Mouse (Mus musculus) heart, embryonic 14.5 days (tissue): Measurements from ENCODE around the gene Gm3448. TPM values are rescaled to one million over a fixed set of nuclear protein-coding genes. Genes with fewer than 3 reads are reported as not detected.
"Not testable (repeated sequence)": the region's sequence is repeated elsewhere in the genome, so short reads cannot be mapped to it uniquely, and the experiment has no call there.

ENCODE experiments used
- ATAC-seq: fragments of 200-750 bp; cut with Nextera tagmentation; 2 replicates; pipeline ENCODE4 v1.8.0; 2017; ENCODE audit warnings: low read depth, moderate TSS enrichment; ENCODE audit not compliant: insufficient number of reproducible peaks, insufficient read depth, low FRiP score
- H3K27ac ChIP-seq, 2 experiments: fragments of 200-500 bp in 1 of 2; fragments of 300-500 bp in 1 of 2; sonication (generic) in 1 of 2; replicated peaks in 1 of 2; 2 replicates each; pipeline ENCODE4 v1.5.1; 2012 to 2014; ENCODE audit warnings: low read depth in 2 of 2, low read length in 2 of 2, control low read depth in 1 of 2, mild to moderate bottlenecking in 1 of 2, mixed read lengths in 1 of 2; ENCODE audit not compliant: control insufficient read depth in 1 of 2, insufficient read depth in 1 of 2
- H3K27me3 ChIP-seq: fragments of 300-500 bp; sonication (generic); 2 replicates; pipeline ENCODE4 v1.6.1; 2014; ENCODE audit warnings: mild to moderate bottlenecking, low read length, control low read depth; ENCODE audit not compliant: control insufficient read depth, insufficient read depth
- H3K36me3 ChIP-seq: fragments of 300-500 bp; sonication (generic); 2 replicates; pipeline ENCODE4 v1.6.1; 2014; ENCODE audit warnings: mild to moderate bottlenecking, control low read depth, low read length, mixed read lengths; ENCODE audit not compliant: control insufficient read depth, insufficient read depth
- H3K4me1 ChIP-seq, 2 experiments: fragments of 200-500 bp in 1 of 2; fragments of 300-500 bp in 1 of 2; sonication (generic) in 1 of 2; 2 replicates each; pipeline ENCODE4 v1.6.1; 2012 to 2014; ENCODE audit warnings: low read length in 2 of 2, control low read depth in 1 of 2, mixed read lengths in 1 of 2; ENCODE audit not compliant: control insufficient read depth in 2 of 2, insufficient read depth in 2 of 2
- H3K4me2 ChIP-seq: fragments of 300-500 bp; sonication (generic); 2 replicates; pipeline ENCODE4 v1.6.1; 2014; ENCODE audit warnings: mild to moderate bottlenecking, low read length
- H3K4me3 ChIP-seq, 2 experiments: fragments of 200-500 bp in 1 of 2; fragments of 300-500 bp in 1 of 2; sonication (generic) in 1 of 2; 2 replicates each; pipeline ENCODE4 v1.5.1; 2012 to 2014; ENCODE audit warnings: low read length in 2 of 2, mild to moderate bottlenecking in 2 of 2, control low read depth in 1 of 2, low read depth in 1 of 2, moderate library complexity in 1 of 2; ENCODE audit not compliant: control insufficient read depth in 1 of 2, insufficient read depth in 1 of 2
- H3K9ac ChIP-seq: fragments of 300-500 bp; sonication (generic); 2 replicates; pipeline ENCODE4 v1.6.1; 2014; ENCODE audit warnings: mild to moderate bottlenecking, low read length
- H3K9me3 ChIP-seq: fragments of 300-500 bp; sonication (generic); 2 replicates; pipeline ENCODE4 v1.6.1; 2016; ENCODE audit warnings: low read length, control low read depth; ENCODE audit not compliant: control insufficient read depth
- WGBS: fragments of 180-500 bp; shearing (Covaris S2); extraction: QIAGEN DNeasy Blood & Tissue Kit; methylation state at CpG from one replicate; pipeline ENCODE4 v1.1.7; 2014; 5-methylcytosine and 5-hydroxymethylcytosine counted together
- polyA plus RNA-seq: library from polyadenylated mRNA; unstranded; fragments of >200 nt; fragmentation: Nextera tagmentation; extraction: Ambion mirVana; gene quantifications from 2 replicates; pipeline ENCODE4 v1.2.1, GENCODE M21; 2014

Gm3448 gene
- polyA plus RNA-seq, 1 experiment from 2014 or later: 2.5 TPM

- not testable (repeated sequence) for H3K4me1 ChIP-seq, H3K9me3 ChIP-seq
Measured at GRCm38 (mm10) chr17:15031414-15031813, 9.9 kb downstream of the Gm3448 start.

GRCm38 (mm10) chr17:15025513-15025912, 15.8 kb downstream of the Gm3448 start:
- not testable (repeated sequence) for H3K27ac ChIP-seq, H3K4me3 ChIP-seq, H3K4me2 ChIP-seq, H3K36me3 ChIP-seq, H3K9ac ChIP-seq, H3K27me3 ChIP-seq, H3K4me1 ChIP-seq, ATAC-seq, H3K9me3 ChIP-seq
- no CpG with 5 or more reads among the region's 6 CpGs for WGBS

More at GRCm38 (mm10) chr17:15031414-15031813, 9.9 kb downstream of the Gm3448 start:
- not testable (repeated sequence) for H3K4me2 ChIP-seq, H3K9ac ChIP-seq, H3K27ac ChIP-seq, ATAC-seq, H3K27me3 ChIP-seq, H3K4me3 ChIP-seq, H3K36me3 ChIP-seq
- no CpG with 5 or more reads among the region's 4 CpGs for WGBS

- H3K4me1 ChIP-seq, H3K27ac ChIP-seq, H3K4me2 ChIP-seq, H3K9me3 ChIP-seq, H3K4me3 ChIP-seq, H3K36me3 ChIP-seq, H3K27me3 ChIP-seq, H3K9ac ChIP-seq: not testable (repeated sequence)
- no CpG with 5 or more reads among the region's 48 CpGs for WGBS
- ATAC-seq: peak; percentile 80
Measured at GRCm38 (mm10) chr17:15024502-15025193, 16.7 kb downstream of the Gm3448 start.

- H3K27me3 ChIP-seq, H3K4me1 ChIP-seq, H3K9ac ChIP-seq, H3K9me3 ChIP-seq, H3K4me3 ChIP-seq, H3K36me3 ChIP-seq, H3K4me2 ChIP-seq, H3K27ac ChIP-seq: not testable (repeated sequence)
- WGBS: no CpG with 5 or more reads among the region's 97 CpGs
- peak; percentile 82 for ATAC-seq
Measured at GRCm38 (mm10) chr17:15023878-15024492, 17.4 kb downstream of the Gm3448 start.

GRCm38 (mm10) chr17:15021503-15022220, 19.7 kb downstream of the Gm3448 start:
- H3K4me3 ChIP-seq, H3K9me3 ChIP-seq, H3K9ac ChIP-seq, H3K4me1 ChIP-seq, H3K27ac ChIP-seq, H3K27me3 ChIP-seq, H3K36me3 ChIP-seq, ATAC-seq, H3K4me2 ChIP-seq: not testable (repeated sequence)
- 93% methylated on average over 3 of the region's 3 CpGs for WGBS

GRCm38 (mm10) chr17:15009706-15010413, 31.5 kb downstream of the Gm3448 start, which contains the start of gene Gm3435:
Gm3435 (plus strand) TSS chr17:15010176.
- H3K9ac ChIP-seq, H3K27me3 ChIP-seq, H3K27ac ChIP-seq, H3K9me3 ChIP-seq, H3K4me2 ChIP-seq, H3K4me1 ChIP-seq, H3K36me3 ChIP-seq, H3K4me3 ChIP-seq: not testable (repeated sequence)
- no CpG with 5 or more reads among the region's 60 CpGs for WGBS
- peak; percentile 97 for ATAC-seq

- not testable (repeated sequence) for H3K27ac ChIP-seq, H3K9me3 ChIP-seq, H3K4me1 ChIP-seq, H3K4me3 ChIP-seq, H3K9ac ChIP-seq, H3K36me3 ChIP-seq, H3K4me2 ChIP-seq, ATAC-seq, H3K27me3 ChIP-seq
- no CpG with 5 or more reads among the region's 3 CpGs for WGBS
Measured at GRCm38 (mm10) chr17:15009088-15009487, 32.2 kb downstream of the Gm3448 start.
